Mouse (Mus musculus) gastrocnemius, postnatal 25 days (tissue): Measurements from ENCODE around the gene Gm5737. TPM values are rescaled to one million over a fixed set of nuclear protein-coding genes. Genes with fewer than 3 reads are reported as not detected.
A peak's percentile ranks its signal among the peaks of the same experiment; 100 is the strongest.

Experiments used
- DNase-seq: peaks from one replicate; pipeline ENCODE4 v3.0.0; 2022
- total RNA-seq, 2 experiments: library from RNA; stranded (reverse); gene quantifications; 1 replicate in 1 of 2; 2 replicates in 1 of 2; pipeline ENCODE4 v1.2.3; 2021

The Gm5737 gene
- total RNA-seq, 2 experiments from 2014 or later: 0.43 to 0.51 TPM

GRCm38 (mm10) chr7:120843037-120843621 is 31.0 kb downstream of the Gm5737 start:
- DNase-seq: peak; percentile 87

- no peak for DNase-seq
Measured at GRCm38 (mm10) chr7:120843852-120844435, 31.8 kb downstream of the Gm5737 start.

GRCm38 (mm10) chr7:120844689-120845088 is 32.5 kb downstream of the Gm5737 start:
- DNase-seq: no peak

DNA sequence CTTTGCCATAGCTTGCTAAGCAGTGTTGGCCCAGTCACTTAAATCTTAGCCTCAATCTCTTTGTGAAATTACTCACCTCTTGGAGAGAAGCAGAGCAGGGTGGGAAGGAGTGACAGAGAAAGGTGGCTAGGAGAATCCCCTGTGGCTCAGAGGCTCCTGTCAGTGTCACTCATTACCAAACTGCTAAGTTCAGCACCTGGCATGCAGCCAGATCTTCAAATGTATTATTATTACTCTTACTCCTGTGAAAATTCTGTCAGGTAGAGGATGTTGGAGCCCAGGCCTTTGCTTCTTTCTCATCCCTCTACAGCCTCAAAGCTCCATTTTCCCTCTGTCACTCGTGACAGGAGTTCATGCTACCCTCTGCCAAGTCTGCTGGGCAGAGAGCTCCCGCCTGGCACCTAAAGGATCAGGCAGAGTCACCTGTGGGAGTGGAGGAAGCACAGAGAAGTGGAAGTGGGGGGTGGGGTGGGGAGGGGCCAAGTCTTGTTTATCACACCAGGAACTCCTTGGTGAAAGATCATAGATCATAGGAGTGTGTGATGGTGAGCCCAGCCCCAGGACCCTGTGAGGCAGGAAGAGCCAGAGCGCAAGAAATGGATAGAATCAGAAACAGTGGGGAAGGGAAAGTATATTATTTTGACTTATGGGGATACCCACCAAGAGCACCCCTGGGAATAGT is 36.8 kb downstream of the Gm5737 start:
- no peak for DNase-seq

DNA sequence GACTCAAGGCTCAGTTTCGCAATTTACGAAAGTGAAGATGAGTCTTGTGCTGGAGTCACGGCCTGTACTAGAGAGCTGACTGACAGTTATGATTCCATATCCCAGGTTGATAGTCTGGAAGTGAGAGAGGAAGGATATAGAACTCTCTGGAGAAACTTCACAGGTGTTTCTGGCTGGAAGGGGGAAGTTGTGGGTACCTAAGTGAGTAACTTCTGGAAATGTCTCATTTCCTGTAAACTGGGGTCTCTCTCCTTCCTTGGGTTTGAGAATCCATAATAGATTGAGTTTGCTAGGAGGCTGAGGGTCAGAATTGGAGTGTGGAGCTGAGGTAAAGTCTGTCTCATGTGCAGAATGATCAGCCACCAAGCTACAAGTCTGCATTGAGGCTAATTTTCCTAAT is 38.0 kb downstream of the Gm5737 start:
- no peak for DNase-seq

- DNase-seq: no peak
Measured at GRCm38 (mm10) chr7:120859854-120860253, 47.7 kb downstream of the Gm5737 start.

- no peak for DNase-seq
Measured at GRCm38 (mm10) chr7:120860799-120861487, 48.8 kb downstream of the Gm5737 start.

- no peak for DNase-seq
Measured at GRCm38 (mm10) chr7:120861488-120862047, 49.4 kb downstream of the Gm5737 start.

GRCm38 (mm10) chr7:120862196-120862595 is 50.0 kb downstream of the Gm5737 start:
- no peak for DNase-seq

- no peak for DNase-seq
Measured at GRCm38 (mm10) chr7:120862626-120863025, 50.5 kb downstream of the Gm5737 start.

GRCm38 (mm10) chr7:120863476-120863875 is 51.3 kb downstream of the Gm5737 start:
- DNase-seq: no peak

GRCm38 (mm10) chr7:120865100-120865499 is 52.9 kb downstream of the Gm5737 start:
- no peak for DNase-seq

DNA sequence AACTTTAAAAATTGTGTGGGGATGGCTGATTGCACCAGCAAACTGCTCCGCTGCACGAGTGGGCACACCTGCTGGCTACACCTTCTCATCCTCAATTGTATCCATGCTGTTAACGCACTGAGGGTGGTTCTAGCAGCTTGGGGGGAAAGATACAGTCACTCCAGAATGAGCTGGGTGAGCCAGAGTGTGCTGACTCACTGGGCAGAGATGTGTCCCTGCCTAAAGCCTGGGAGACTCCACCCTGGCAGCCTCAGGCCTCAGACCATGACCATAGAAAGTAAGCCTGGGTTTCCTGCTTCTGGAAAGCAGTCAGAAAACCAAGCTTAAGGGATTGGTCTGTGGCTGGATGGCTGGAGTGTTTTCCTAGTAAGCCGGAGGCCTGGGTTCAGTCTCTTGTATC is 53.7 kb downstream of the Gm5737 start:
- DNase-seq: peak; percentile 58

DNA sequence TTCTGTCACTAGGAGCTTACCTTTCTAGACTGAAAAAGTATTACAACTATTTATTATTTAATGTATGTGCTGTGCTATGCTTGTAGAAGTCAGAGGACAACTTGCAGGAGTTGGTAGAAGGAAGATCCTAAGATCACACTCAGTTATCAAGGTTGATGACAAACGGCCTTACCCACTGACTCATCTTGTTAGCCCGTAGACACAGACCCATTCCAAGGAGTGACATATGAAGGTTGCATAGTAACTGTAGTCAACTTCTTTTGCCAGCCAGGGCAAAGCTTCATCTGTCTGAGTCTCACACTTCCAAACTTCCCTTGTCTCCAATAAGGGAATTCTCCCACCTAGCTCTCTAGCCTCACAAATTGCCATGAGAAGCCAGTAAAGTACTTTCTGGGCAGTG is 54.5 kb downstream of the Gm5737 start:
- DNase-seq: no peak

- no peak for DNase-seq
Measured at GRCm38 (mm10) chr7:120867720-120868119, 55.6 kb downstream of the Gm5737 start.

GRCm38 (mm10) chr7:120869883-120870282 is 57.7 kb downstream of the Gm5737 start:
- DNase-seq: no peak

DNA sequence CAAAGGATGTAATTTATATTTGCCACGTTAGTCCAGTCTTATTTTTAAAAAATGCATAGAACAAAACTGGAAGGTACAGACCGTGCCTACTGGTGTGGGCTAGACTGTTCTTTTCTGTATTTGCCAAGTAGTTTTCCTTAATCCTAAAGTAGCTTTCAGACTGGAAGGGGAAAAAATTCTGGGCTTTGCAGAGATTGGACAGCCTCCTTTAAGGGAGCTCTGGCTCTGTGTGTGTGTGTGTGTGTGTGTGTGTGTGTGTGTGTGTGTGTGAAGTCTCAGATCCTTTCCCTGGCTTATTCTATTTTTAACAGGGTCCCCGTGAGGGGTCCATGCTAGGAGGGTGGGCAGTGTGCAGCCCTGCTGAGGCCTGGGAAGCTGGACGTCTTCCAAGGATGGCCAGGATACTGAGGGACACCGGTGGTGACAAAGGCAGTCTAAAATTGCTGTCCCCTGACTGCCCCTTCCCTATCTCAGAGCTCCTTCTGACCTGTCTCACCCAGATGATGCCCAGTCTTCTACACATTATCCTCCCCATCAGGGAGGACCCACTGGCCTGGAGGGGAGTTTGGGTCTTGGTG is 58.4 kb downstream of the Gm5737 start:
- no peak for DNase-seq

DNA sequence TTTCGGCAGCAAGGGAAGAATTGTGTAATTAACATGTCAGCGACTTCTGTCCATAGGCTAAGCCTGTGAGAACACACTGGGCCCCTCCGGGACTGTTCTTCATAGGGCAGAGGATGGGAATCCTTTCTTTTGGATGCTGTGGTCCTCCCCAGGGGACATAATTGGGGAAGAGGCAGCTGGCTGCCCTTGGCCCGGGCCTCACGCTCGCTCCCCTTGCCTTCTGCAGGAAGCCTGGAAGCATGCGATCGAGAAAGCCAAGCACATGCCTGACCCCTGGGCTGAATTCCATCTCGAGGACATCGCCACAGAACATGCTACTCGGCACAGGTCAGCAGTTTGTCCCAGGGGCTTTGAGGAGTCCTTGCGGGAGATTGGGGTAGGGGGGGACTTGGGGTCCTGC is 60.9 kb downstream of the Gm5737 start:
- DNase-seq: peak; percentile 44

DNA sequence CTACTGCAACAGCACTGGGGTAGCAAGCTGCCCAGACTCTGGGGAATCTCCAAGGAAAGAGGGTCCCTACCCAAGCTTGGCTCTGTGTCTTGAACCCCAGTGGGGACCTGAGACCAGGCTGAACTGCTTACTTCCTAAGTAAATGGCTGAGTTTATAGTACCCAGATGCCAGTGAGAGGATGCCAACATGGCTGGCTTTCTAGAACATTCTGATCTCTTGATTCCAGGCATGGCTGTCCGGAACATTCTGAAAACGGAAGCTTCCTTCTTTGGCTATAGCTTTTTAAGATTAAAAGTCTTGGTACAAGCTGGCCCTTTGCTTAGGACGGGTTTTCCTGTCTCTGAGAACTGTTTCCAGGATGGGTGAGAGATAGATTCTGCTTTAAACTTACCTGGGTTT is 61.9 kb downstream of the Gm5737 start:
- DNase-seq: peak; percentile 53

- DNase-seq: no peak
Measured at GRCm38 (mm10) chr7:120874764-120875539, 62.8 kb downstream of the Gm5737 start.

DNA sequence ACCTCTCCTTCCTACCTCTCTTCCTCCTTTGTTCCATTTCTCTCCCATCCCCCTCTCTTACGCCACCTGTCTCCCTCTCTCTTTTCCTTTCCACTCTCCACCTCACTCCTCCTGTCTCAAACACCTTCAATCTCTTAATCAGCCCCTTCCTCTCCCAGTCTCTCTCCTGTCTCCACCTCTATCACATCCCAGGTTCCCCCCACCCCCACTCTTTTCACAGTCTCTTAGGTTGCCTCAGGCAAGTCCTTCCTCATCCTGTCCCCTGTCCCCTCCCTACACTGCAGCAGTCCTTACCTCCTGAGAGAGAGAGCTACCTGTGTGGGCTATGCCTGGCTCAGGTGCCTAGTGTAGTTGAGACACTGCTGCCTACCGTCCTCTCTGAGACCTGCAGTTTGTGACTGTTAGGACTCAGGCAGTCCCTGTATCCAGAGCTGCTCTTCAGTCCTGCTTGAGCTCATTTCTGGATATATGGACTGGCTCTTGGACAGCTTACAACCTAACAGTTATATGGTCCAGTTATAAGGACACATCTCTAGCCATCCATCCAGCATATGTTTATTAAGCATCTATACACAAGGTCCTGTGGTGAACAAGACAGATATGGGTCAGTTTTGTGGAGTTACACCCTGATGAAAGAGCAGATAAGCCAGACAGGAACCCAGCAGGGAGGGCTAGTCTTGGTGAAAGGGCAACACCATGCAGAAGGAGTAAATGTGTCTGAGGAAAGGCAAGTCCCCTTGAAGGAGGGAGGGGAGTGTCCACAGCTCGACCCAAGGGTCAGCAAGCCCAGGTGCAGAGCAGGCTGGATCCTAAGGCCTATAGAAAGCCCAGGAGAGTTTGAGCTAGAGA is 63.6 kb downstream of the Gm5737 start:
- no peak for DNase-seq
